Mouse (Mus musculus) limb, embryonic 14.5 days (tissue): ENCODE measurements around the gene Adarb2. TPM values are rescaled to one million over a fixed set of nuclear protein-coding genes. Genes with fewer than 3 reads are reported as not detected.

Experiments used
- ATAC-seq: fragments of 200-750 bp; cut with Nextera tagmentation; 2 replicates; pipeline ENCODE4 v1.8.0; 2017; ENCODE audit warnings: low read depth, moderate number of reproducible peaks, moderate TSS enrichment; ENCODE audit not compliant: low FRiP score
- DNase-seq: peaks from one replicate; pipeline ENCODE4 v3.0.0-alpha.2; 2015; ENCODE audit warnings: low spot score
- H3K27ac ChIP-seq: fragments of 300-500 bp; sonication (generic); replicated peaks from 2 replicates; pipeline ENCODE4 v1.5.1; 2014; ENCODE audit warnings: low read depth, mild to moderate bottlenecking, low read length, moderate library complexity, mixed read lengths
- H3K27me3 ChIP-seq: fragments of 300-500 bp; sonication (generic); 2 replicates; pipeline ENCODE4 v1.6.1; 2014; ENCODE audit warnings: low read length, mixed read lengths; ENCODE audit not compliant: control insufficient read depth, insufficient read depth
- H3K36me3 ChIP-seq: fragments of 300-500 bp; sonication (generic); 2 replicates; pipeline ENCODE4 v1.6.1; 2014; ENCODE audit warnings: mild to moderate bottlenecking, low read length, moderate library complexity, mixed read lengths; ENCODE audit not compliant: control insufficient read depth, insufficient read depth
- H3K4me1 ChIP-seq: fragments of 300-500 bp; sonication (generic); 2 replicates; pipeline ENCODE4 v1.6.1; 2014; ENCODE audit warnings: antibody characterized with exemption, low read length, mixed read lengths; ENCODE audit not compliant: control insufficient read depth, insufficient read depth
- H3K4me2 ChIP-seq: fragments of 300-500 bp; sonication (generic); replicated peaks from 2 replicates; pipeline ENCODE4 v1.6.1; 2014; ENCODE audit warnings: low read depth, mild to moderate bottlenecking, low read length, moderate library complexity; ENCODE audit not compliant: severe bottlenecking
- H3K4me3 ChIP-seq: fragments of 300-500 bp; sonication (generic); replicated peaks from 2 replicates; pipeline ENCODE4 v1.5.1; 2014; ENCODE audit warnings: low read length
- H3K9ac ChIP-seq: fragments of 300-500 bp; sonication (generic); 2 replicates; pipeline ENCODE4 v1.6.1; 2014; ENCODE audit warnings: mild to moderate bottlenecking, low read depth, low read length, moderate library complexity; ENCODE audit not compliant: severe bottlenecking
- H3K9me3 ChIP-seq: fragments of 300-500 bp; sonication (generic); 2 replicates; pipeline ENCODE4 v1.6.1; 2016; ENCODE audit warnings: low read length; ENCODE audit not compliant: control insufficient read depth
- POLR2A ChIP-seq: fragments of 200-500 bp; IDR thresholded peaks from 2 replicates; pipeline ENCODE4 v1.8.0; 2012; ENCODE audit warnings: inconsistent platforms, mild to moderate bottlenecking, moderate library complexity, borderline replicate concordance; ENCODE audit not compliant: insufficient read depth, insufficient read length; ENCODE audit errors: extremely low read depth
- WGBS: fragments of 180-500 bp; shearing (Covaris S2); extraction: QIAGEN DNeasy Blood & Tissue Kit; methylation state at CpG from one replicate; pipeline ENCODE4 v1.1.7; 2014; 5-methylcytosine and 5-hydroxymethylcytosine counted together
- polyA plus RNA-seq, 2 experiments: library from polyadenylated mRNA; depleted of rRNA in 1 of 2; stranded (reverse) in 1 of 2; unstranded in 1 of 2; fragments of >200 nt; fragmentation: Nextera tagmentation in 1 of 2; extraction: Ambion mirVana in 1 of 2; gene quantifications; 2 replicates each; pipeline versions ENCODE4 v1.2.1 to v1.2.3; 2012 to 2014

Gene Adarb2
- polyA plus RNA-seq, 2 experiments = 1.5 to 2.3 TPM

GRCm38 (mm10) chr13:8388541-8388940 lies 185.9 kb downstream of the Adarb2 start:
- Histone ChIP-seq H3K36me3 (no peaks in the 10 kb centered on the region), H3K27me3 (no peaks in the 10 kb centered on the region), H3K27ac (no peak overlapping the region), H3K9me3 (no peaks in the 10 kb centered on the region), H3K9ac (no peak overlapping the region), H3K4me1 (no peaks in the 10 kb centered on the region; the same call in 1 of the 2 replicates), H3K4me2 (no peak overlapping the region), H3K4me3 (no peak overlapping the region)
- no peak for ATAC-seq
- DNase-seq = peak; percentile 11
- 14% methylated on average over 1 of the region's 1 CpGs for WGBS
- TF ChIP-seq POLR2A = no peak

GRCm38 (mm10) chr13:8400265-8401041 lies 197.8 kb downstream of the Adarb2 start:
- Histone ChIP-seq H3K27ac (no peak overlapping the region), H3K4me2 (no peak overlapping the region), H3K4me1 (no peaks in the 10 kb centered on the region), H3K27me3 (no peaks in the 10 kb centered on the region), H3K9ac (no peak overlapping the region), H3K4me3 (no peak overlapping the region), H3K9me3 (no peaks in the 10 kb centered on the region), H3K36me3 (no peaks in the 10 kb centered on the region)
- WGBS = 79% methylated on average over 4 of the region's 4 CpGs
- no peak for TF ChIP-seq POLR2A
- DNase-seq (no peak), ATAC-seq (no peak)

- no peak overlapping the region for H3K9ac ChIP-seq
- WGBS = 67% methylated on average over 3 of the region's 3 CpGs
- H3K9me3 ChIP-seq = no peaks in the 10 kb centered on the region
- no peak overlapping the region for H3K4me3 ChIP-seq
- H3K4me2 ChIP-seq = no peak overlapping the region
- H3K27me3 ChIP-seq = no peaks in the 10 kb centered on the region
- H3K4me1 ChIP-seq = no peaks in the 10 kb centered on the region
- H3K27ac ChIP-seq = no peak overlapping the region
- H3K36me3 ChIP-seq = no peaks in the 10 kb centered on the region
- no peak for ATAC-seq
- no peak for TF ChIP-seq POLR2A
- no peak for DNase-seq
Observed at GRCm38 (mm10) chr13:8402324-8402873, 199.7 kb downstream of the Adarb2 start.

- no peaks in the 10 kb centered on the region for H3K4me1 ChIP-seq
- TF ChIP-seq POLR2A = no peak
- no peak for ATAC-seq
- no peak overlapping the region for H3K27ac ChIP-seq
- no peaks in the 10 kb centered on the region for H3K36me3 ChIP-seq
- 60% methylated on average over 6 of the region's 6 CpGs for WGBS
- no peaks in the 10 kb centered on the region for H3K27me3 ChIP-seq
- H3K4me3 ChIP-seq = no peak overlapping the region
- no peaks in the 10 kb centered on the region for H3K9me3 ChIP-seq
- H3K9ac ChIP-seq = no peak overlapping the region
- no peak for DNase-seq
- no peak overlapping the region for H3K4me2 ChIP-seq
Observed at GRCm38 (mm10) chr13:8406020-8406419, 203.4 kb downstream of the Adarb2 start.

GRCm38 (mm10) chr13:8410353-8411318 lies 208.0 kb downstream of the Adarb2 start:
- WGBS = 73% methylated on average over 5 of the region's 5 CpGs
- Histone ChIP-seq H3K9me3 (no peaks in the 10 kb centered on the region), H3K4me1 (no peaks in the 10 kb centered on the region), H3K4me3 (no peak overlapping the region), H3K27ac (no peak overlapping the region), H3K9ac (no peak overlapping the region), H3K27me3 (no peaks in the 10 kb centered on the region), H3K36me3 (no peaks in the 10 kb centered on the region), H3K4me2 (no peak overlapping the region)
- TF ChIP-seq POLR2A = no peak
- no peak for DNase-seq
- ATAC-seq = no peak
